Mouse (Mus musculus): ENCODE measurements around the gene Galnt11.

The Galnt11 gene

DNA sequence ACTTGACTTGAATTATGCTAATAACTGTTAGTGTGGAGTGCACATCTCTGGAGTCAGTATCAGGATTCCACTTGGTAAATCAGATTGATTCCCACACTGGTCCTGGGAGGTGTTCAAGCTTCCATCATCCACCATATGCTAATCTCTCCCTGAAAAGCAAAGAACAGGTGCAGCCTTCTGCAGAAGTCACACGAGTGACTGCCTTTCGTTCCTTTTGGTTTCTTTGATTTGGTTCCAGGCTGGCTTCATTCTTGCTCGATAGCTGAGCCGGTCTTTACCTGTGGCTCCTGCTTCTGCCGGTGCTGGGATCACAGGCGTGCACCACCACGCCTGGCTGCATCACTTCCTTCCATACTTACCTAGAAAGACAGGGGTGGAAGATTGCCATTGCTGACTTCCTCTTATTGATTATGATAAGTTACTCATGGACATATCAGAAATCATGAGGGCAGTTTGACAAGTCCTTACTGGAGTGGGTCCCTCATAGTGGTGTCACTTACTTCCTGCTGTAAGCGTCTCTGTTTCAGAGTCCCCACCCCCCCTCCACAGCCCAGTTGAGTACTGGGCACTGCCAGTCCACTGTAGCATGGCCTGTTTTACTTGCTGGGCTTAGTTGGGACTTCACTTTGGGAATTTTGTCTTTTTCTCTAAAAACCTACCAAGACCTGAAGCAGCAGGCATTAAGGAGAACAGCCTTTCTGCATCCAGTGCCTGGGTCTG lies 31.3 kb downstream of the Galnt11 start:
- no peak for DNase-seq (ENCODE audit: low read depth)

DNA sequence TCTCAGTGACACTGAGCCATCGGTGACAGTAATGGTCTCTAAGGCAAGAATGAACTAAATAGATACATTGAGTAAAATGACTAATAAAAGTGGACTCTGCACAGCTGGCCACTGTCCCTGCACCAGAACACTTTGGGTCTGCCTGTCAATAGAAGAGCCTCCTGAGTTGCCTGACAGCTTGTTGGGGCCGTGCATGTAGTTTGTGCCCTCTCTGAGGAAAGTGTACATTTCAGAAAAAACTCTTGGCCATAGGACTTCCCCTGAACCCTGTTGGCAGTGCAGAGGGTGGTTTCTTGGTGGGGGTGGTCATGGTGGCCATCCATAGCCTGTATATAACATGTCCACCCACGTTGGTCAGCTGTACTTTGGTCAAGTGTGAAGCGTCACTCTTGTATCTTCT lies 32.8 kb downstream of the Galnt11 start:
- DNase-seq (ENCODE audit: low read depth): no peak

- DNase-seq (ENCODE audit: low read depth): no peak
Measured at GRCm38 (mm10) chr5:25256686-25257085, 35.0 kb downstream of the Galnt11 start.

GRCm38 (mm10) chr5:25261452-25261851 lies 39.7 kb downstream of the Galnt11 start:
- no peak for DNase-seq (ENCODE audit: low read depth)

GRCm38 (mm10) chr5:25262266-25262665 lies 40.6 kb downstream of the Galnt11 start:
- DNase-seq (ENCODE audit: low read depth): no peak

GRCm38 (mm10) chr5:25268258-25268888 lies 46.7 kb downstream of the Galnt11 start:
- no peak for DNase-seq (ENCODE audit: low read depth)

DNA sequence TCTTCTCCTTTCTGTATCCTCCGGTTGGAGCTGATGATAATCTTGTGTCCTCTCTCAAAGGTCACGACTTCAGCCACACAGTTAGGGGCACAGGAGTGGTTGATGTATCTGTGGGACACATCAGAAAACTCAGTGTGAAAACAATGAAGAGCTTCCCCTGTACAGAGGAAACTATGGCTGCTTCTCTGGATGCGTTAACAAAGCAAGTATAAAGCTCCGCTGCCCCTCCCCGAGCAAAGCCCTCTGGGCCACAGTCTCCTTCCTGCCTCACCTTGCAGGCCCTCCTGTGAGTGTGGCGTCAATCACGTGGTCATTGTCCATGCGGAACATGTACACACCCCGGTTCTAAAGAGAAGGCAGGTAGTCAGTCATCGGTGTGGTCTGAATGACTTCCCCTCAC lies 53.9 kb downstream of the Galnt11 start:
- DNase-seq (ENCODE audit: low read depth): no peak

GRCm38 (mm10) chr5:25276365-25276764 lies 54.7 kb downstream of the Galnt11 start:
- no peak for DNase-seq (ENCODE audit: low read depth)

DNA sequence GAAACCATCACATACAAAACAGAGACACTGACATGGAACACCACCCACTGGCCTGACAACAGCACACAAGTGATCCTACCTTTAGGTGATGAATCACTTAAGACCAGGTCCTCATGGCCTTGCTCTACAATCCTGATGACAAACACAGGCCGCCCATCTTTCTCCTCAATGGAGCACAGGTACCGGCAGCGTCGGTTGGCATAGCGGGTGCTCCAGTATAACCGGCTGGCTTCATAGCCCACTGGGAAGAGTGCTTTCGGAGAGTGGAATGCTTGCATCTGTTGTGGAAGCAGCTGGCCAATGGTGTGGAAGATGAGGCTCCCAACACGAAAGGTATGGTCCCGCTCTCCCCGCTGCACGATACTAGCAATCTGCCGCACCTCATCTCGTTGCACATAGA lies 62.3 kb downstream of the Galnt11 start:
- DNase-seq (ENCODE audit: low read depth): no peak

DNA sequence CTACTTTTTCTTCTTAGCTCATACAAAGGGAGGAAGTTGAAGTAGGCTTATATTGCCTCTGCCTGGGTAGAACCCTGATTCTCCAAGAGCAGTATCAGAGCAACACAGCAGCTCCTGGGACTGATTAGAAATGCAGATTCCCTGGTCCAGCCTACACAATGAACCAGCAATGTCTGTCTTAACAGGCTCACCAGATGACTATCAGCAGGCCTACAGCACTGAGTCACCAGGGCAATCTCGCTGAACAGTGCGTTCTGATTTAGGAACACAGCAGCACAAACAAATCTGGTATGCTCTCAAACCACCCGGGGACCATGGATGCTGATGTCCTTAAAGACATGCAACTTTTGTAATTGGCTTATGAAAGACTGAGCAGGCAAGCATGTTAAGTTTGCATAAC lies 75.1 kb downstream of the Galnt11 start:
- no peak for DNase-seq (ENCODE audit: low read depth)

GRCm38 (mm10) chr5:25310226-25310625 lies 88.5 kb downstream of the Galnt11 start:
- no peak for DNase-seq (ENCODE audit: low read depth)

GRCm38 (mm10) chr5:25313881-25314280 lies 92.2 kb downstream of the Galnt11 start:
- DNase-seq (ENCODE audit: low read depth): no peak
